Mouse (Mus musculus) liver, embryonic 14.5 days (tissue): ENCODE results near the gene Rab2b. TPM values are rescaled to one million over a fixed set of nuclear protein-coding genes. Genes with fewer than 3 reads are reported as not detected.

Source experiments
- ATAC-seq: fragments of 200-750 bp; cut with Nextera tagmentation; 2 replicates; pipeline ENCODE4 v1.8.0; 2017; ENCODE audit warnings: moderate number of reproducible peaks, mild to moderate bottlenecking, moderate library complexity; ENCODE audit not compliant: insufficient read depth
- DNase-seq, 3 experiments: peaks; one replicate each; pipeline ENCODE4 v3.0.0-alpha.2; 2012 to 2013; ENCODE audit warnings: low read depth in 3 of 3, low spot score in 3 of 3
- H3K27ac ChIP-seq: fragments of 300-500 bp; sonication (generic); 2 replicates; pipeline ENCODE4 v1.5.1; 2014; ENCODE audit warnings: moderate library complexity, mild to moderate bottlenecking, control low read depth, inconsistent platforms
- H3K27me3 ChIP-seq: fragments of 300-500 bp; sonication (generic); 2 replicates; pipeline ENCODE4 v1.6.1; 2014; ENCODE audit warnings: mild to moderate bottlenecking, low read length, moderate library complexity; ENCODE audit not compliant: control insufficient read depth, insufficient read depth
- H3K36me3 ChIP-seq: fragments of 300-500 bp; sonication (generic); replicated peaks from 2 replicates; pipeline ENCODE4 v1.6.1; 2014; ENCODE audit warnings: low read depth; ENCODE audit not compliant: control insufficient read depth, insufficient read depth
- H3K4me1 ChIP-seq, 2 experiments: fragments of 200-500 bp in 1 of 2; fragments of 300-500 bp in 1 of 2; sonication (generic) in 1 of 2; replicated peaks; 2 replicates each; pipeline ENCODE4 v1.6.1; 2012 to 2014; ENCODE audit warnings: antibody characterized with exemption in 1 of 2, inconsistent platforms in 1 of 2, low read length in 1 of 2; ENCODE audit not compliant: control insufficient read depth in 2 of 2, insufficient read depth in 2 of 2
- H3K4me2 ChIP-seq: fragments of 300-500 bp; sonication (generic); 2 replicates; pipeline ENCODE4 v1.6.1; 2014; ENCODE audit warnings: low read depth, mild to moderate bottlenecking, control low read depth, moderate library complexity
- H3K4me3 ChIP-seq, 2 experiments: fragments of 200-500 bp in 1 of 2; fragments of 300-500 bp in 1 of 2; sonication (generic) in 1 of 2; 2 replicates each; pipeline ENCODE4 v1.5.1; 2012 to 2014; ENCODE audit warnings: low read depth in 2 of 2, low read length in 2 of 2, mild to moderate bottlenecking in 2 of 2, control low read depth in 1 of 2, inconsistent platforms in 1 of 2, moderate library complexity in 1 of 2; ENCODE audit not compliant: insufficient read depth in 1 of 2
- H3K9ac ChIP-seq: fragments of 300-500 bp; sonication (generic); replicated peaks from 2 replicates; pipeline ENCODE4 v1.6.1; 2014; ENCODE audit warnings: mild to moderate bottlenecking, control low read depth, moderate library complexity
- H3K9me3 ChIP-seq: fragments of 300-500 bp; sonication (generic); 2 replicates; pipeline ENCODE4 v1.6.1; 2016; ENCODE audit warnings: low read length, mixed read lengths; ENCODE audit not compliant: control insufficient read depth
- CTCF ChIP-seq: IDR thresholded peaks from 2 replicates; pipeline ENCODE4 v1.5.1; 2016; ENCODE audit warnings: antibody characterized with exemption, low read depth, control low read depth
- EP300 ChIP-seq: IDR thresholded peaks from 2 replicates; pipeline ENCODE4 v1.6.1; 2016; ENCODE audit warnings: antibody characterized with exemption, low read depth
- WGBS: fragments of 180-500 bp; shearing (Covaris S2); extraction: QIAGEN DNeasy Blood & Tissue Kit; methylation state at CpG from one replicate; pipeline ENCODE4 v1.1.7; 2014; ENCODE audit not compliant: insufficient replicate concordance; 5-methylcytosine and 5-hydroxymethylcytosine counted together
- polyA plus RNA-seq, 2 experiments: library from polyadenylated mRNA; depleted of rRNA in 1 of 2; stranded (reverse) in 1 of 2; unstranded in 1 of 2; fragments of >200 nt; fragmentation: Nextera tagmentation in 1 of 2; extraction: Ambion mirVana in 1 of 2; gene quantifications; 2 replicates each; pipeline versions ENCODE4 v1.2.1 to v1.2.3; 2012 to 2014

The Rab2b gene
- polyA plus RNA-seq (2012; rRNA removed) (2.9 and 3.1 TPM in 2 replicates), polyA plus RNA-seq (2014; fragmentation: Nextera tagmentation; extraction: Ambion mirVana) (1.9 and 2.6 TPM in 2 replicates)

DNA sequence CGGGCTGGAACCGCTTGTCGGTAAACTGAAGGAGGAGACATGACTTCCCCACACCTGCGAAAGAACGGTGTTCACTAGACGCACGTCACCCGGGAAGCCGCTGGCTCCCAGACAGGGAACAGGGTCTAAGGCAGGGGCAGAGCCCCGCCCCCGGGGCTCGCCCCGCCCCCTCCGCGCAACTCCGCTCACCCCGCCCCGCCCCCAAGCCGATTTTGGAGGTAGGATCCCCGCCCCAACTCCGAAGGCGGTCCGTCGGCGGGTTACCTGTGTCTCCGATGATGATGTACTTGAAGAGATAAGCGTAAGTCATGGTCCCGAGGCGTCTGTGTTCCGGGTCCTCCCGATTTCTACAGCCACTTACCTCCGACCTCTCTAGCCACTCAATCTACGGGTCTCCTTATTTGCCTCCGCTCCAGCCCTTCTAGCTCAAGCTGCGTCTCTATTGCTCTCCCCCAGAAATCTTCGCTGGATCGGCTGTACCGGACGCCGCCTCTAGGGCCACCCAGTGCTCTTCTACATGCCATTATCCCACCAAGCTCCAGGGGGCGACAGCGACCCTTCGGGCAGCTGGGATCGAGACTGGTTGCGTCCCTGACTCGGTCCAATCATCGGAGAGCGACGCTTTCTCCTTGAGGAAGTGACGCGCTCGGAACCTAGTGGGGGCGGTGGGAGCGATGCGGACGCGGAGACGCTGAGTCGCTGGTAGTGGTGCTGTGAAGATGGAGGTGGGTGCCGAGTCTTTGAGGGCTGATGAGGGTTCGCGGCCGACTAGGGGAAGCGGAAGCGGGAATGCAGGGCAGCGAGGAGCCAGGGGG is at the start of gene Rab2b, which contains the start of gene Tox4:
Rab2b (minus strand) TSS at position 614 of the 815 bp plus-strand sequence.
Tox4 (plus strand) TSS at position 215 of the 815 bp plus-strand sequence.
- peak within 1 kb of the TSS; percentile 88 for H3K4me2 ChIP-seq
- H3K27me3 ChIP-seq: no peaks in the 10 kb centered on the region
- no peaks in the 10 kb centered on the region for H3K9me3 ChIP-seq
- DNase-seq (peak; percentile 97 to 99 (median 97)), ATAC-seq (peak; percentile 94)
- H3K4me1 ChIP-seq: peaks cover 10 to 12% of the 10 kb centered on the region in 2 experiments
- H3K27ac ChIP-seq: peak within 1 kb of the TSS; percentile 82
- peak within 1 kb of the TSS; percentile 72 to 93 for H3K4me3 ChIP-seq
- no peaks in the 10 kb centered on the region for H3K36me3 ChIP-seq
- H3K9ac ChIP-seq: peak within 1 kb of the TSS; percentile 92
- WGBS: 1% methylated on average over 62 of the region's 66 CpGs
- TF ChIP-seq EP300 (no peak), CTCF (peak; percentile 100)

DNA sequence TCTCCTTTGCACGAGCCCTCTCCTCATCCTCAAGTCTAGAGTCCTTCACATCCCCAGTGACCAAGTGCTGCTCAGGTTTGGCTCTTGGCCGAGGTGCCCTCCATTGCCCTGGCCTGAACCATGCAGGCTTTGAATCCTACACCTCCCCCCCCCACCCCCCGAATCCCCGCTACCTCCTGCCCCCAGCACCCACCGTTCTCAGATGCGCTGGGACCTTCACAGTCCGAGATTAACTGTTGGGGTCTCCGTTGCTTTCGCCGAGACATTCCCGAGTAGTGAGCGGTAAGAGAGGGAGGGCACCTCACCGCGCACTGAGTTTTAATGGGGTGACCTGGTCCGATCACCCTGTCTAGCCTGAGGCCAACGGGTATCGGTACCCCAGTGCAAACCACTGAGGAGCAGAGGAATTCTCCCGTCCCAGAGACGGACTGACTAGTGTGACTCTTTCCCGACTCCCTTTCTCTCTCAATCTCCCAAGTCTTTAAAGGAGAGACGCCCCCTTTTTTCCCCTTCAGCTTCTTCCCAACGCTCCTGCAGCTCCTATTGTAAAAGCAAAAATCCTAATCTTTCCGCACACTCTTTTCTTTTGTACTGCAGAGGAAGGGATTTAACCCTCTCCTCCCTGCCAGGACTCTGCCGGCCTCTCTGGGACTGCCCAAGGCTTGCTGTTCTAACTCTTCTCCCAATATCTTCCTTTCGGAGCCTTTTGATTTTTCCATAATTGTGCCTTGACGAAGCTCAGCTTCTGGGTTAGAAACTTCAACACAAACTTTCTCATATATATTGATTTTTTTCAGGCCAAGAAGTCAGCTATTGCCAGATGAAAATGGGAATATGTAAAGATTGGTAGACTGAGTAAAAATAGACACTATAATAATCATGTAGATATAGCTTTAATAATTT is 48.8 kb upstream of the Rab2b start, which contains the start of gene Sall2:
Sall2 (minus strand) TSS at position 853 of the 903 bp plus-strand sequence.
- Histone ChIP-seq H3K4me1 (no peaks in the 10 kb centered on the region), H3K27ac (no peak within 1 kb of the TSS), H3K9me3 (no peaks in the 10 kb centered on the region), H3K27me3 (peaks cover 53% of the 10 kb centered on the region), H3K9ac (no peak within 1 kb of the TSS), H3K4me2 (peak within 1 kb of the TSS; percentile 13; the same call in 1 of the 2 replicates), H3K36me3 (no peaks in the 10 kb centered on the region), H3K4me3 (peak within 1 kb of the TSS in 1 of 2 experiments; percentile 42; a peak in 2 of 4 replicates)
- TF ChIP-seq EP300 (no peak), CTCF (no peak)
- ATAC-seq (no peak), DNase-seq (no peak)
- 3% methylated on average over 26 of the region's 26 CpGs for WGBS

DNA sequence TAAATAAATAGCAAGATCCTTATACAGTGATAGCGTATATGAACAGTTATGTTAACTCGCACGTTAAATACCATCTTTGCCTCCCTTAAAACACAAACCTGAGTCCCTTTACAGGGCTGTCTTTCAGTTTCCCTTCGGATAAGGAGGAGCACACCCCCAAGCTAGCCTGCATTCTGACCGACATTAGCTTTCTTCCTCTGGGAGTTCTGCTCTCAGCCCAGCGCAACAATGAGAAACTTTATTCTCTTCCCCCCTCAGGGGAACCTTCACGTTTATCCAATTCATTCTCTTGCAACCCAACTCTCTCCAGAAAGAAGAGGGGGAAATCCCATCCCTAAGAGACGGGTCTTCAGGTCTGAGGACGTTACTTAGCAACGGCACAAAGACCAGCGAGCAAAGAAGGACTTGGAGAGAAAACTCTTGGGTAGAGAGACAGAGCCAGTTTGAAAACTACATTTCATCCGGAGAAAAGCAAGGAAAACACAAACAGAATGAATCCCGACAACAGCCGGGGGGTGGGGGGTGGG is 48.1 kb upstream of the Rab2b start:
- WGBS: 4% methylated on average over 14 of the region's 14 CpGs
- Histone ChIP-seq H3K27ac (no peak overlapping the region), H3K36me3 (no peaks in the 10 kb centered on the region), H3K4me2 (peak overlapping the region; percentile 13; the same call in 1 of the 2 replicates), H3K27me3 (peaks cover 53% of the 10 kb centered on the region), H3K4me3 (no peak overlapping the region), H3K9me3 (no peaks in the 10 kb centered on the region), H3K4me1 (no peaks in the 10 kb centered on the region), H3K9ac (no peak overlapping the region)
- ATAC-seq: no peak
- no peak for DNase-seq
- no peak for TF ChIP-seq EP300
- TF ChIP-seq CTCF: no peak

DNA sequence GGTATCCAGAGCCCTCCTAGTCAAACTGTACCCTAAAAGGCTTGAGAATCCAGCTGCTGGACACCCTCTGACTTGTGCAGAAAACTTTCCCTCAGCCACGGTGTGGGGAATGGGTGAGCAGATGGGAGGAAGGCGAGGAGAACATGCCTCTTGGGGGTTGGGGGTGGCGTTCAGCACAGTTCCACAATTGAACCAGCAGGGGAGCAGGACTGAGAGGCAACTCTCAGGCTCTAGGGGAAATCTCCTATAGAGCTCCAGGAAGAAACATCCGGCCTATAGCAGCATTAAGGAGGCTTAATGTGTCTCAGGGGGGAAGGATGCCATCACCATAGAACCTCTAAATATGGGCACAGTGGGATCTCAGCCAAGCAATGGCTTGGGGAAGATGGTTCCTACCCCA is 46.5 kb upstream of the Rab2b start:
- H3K4me3 ChIP-seq: no peak overlapping the region
- H3K4me2 ChIP-seq: no peak overlapping the region
- no peaks in the 10 kb centered on the region for H3K36me3 ChIP-seq
- peak; percentile 40; the same call in 1 of the 2 replicates for TF ChIP-seq CTCF
- TF ChIP-seq EP300: no peak
- peaks cover 43% of the 10 kb centered on the region for H3K27me3 ChIP-seq
- H3K4me1 ChIP-seq: no peaks in the 10 kb centered on the region
- DNase-seq (no peak), ATAC-seq (no peak)
- WGBS: 8% methylated on average over 4 of the region's 4 CpGs
- H3K9me3 ChIP-seq: no peaks in the 10 kb centered on the region
- H3K27ac ChIP-seq: no peak overlapping the region
- H3K9ac ChIP-seq: no peak overlapping the region
